In genomic region chr9:115008194-115008593, GRCm38 (mm10) we compare ENCODE assay signal across 15 mouse cellular contexts. TPM values are rescaled to one million over a fixed set of nuclear protein-coding genes. Genes with fewer than 3 reads are reported as not detected.
A peak's percentile ranks its signal among the peaks of the same experiment; 100 is the strongest.
DNase-seq lines count a peak whose midpoint lies in the region; ATAC-seq lines count a peak whose summit lies in the region.
"Had no signal": no experiment of that assay in that cellular context is flagged by ENCODE, and none has a peak within 500 bp of the region (broad histone marks: within the 10 kb centered on the region; RNA-seq: fewer than 3 reads in every experiment).

No protein-coding gene starts in this region.

- peak overlapping the region; percentile 61 for H3K27ac ChIP-seq in heart, embryonic 13.5 days (replicated peaks)
- H3K27ac ChIP-seq in limb, embryonic 12.5 days, result peak overlapping the region; percentile 63
- no peak overlapping the region for H3K27ac ChIP-seq in limb, embryonic 10.5 days
- H3K27ac ChIP-seq: hindbrain, embryonic 13.5 days; intestine, embryonic 15.5 days; limb, embryonic 15.5 days; neural tube, embryonic 13.5 days had no signal

- no peak overlapping the region for H3K4me2 ChIP-seq in heart, embryonic 13.5 days
- H3K4me2 ChIP-seq in limb, embryonic 12.5 days, result no peak overlapping the region
- H3K4me2 ChIP-seq: hindbrain, embryonic 13.5 days; intestine, embryonic 15.5 days; limb, embryonic 15.5 days; midbrain, embryonic 11.5 days; neural tube, embryonic 13.5 days had no signal

- no peak for ATAC-seq in heart, embryonic 13.5 days (ENCODE audit: extremely low read depth, insufficient number of reproducible peaks, low FRiP score, low TSS enrichment)
- ATAC-seq in limb, embryonic 12.5 days (ENCODE audit: insufficient number of reproducible peaks, insufficient read depth, low FRiP score, low TSS enrichment, low read depth), result no peak
- ATAC-seq: intestine, embryonic 15.5 days had no signal

- H3K9ac ChIP-seq in heart, embryonic 13.5 days, result 0 out of 2 replicates have a peak overlapping the region, but pooled peaks have one; percentile 8
- H3K9ac ChIP-seq in limb, embryonic 12.5 days (replicated peaks), result no peak overlapping the region
- H3K9ac ChIP-seq: hindbrain, embryonic 13.5 days; intestine, embryonic 15.5 days; limb, embryonic 15.5 days; neural tube, embryonic 13.5 days had no signal

- H3K9me3 ChIP-seq in heart, embryonic 13.5 days, result peaks cover 9% of the 10 kb centered on the region; the same call in 1 of the 2 replicates
- H3K9me3 ChIP-seq in limb, embryonic 12.5 days, result peaks cover 13% of the 10 kb centered on the region
- H3K9me3 ChIP-seq in limb, embryonic 10.5 days (replicated peaks), result peaks cover 3% of the 10 kb centered on the region; the same call in 1 of the 2 replicates
- H3K9me3 ChIP-seq: intestine, embryonic 15.5 days had no signal

- 64% methylated on average over 7 of the region's 7 CpGs for WGBS in heart, embryonic 13.5 days
- 84% methylated on average over 7 of the region's 7 CpGs for WGBS in limb, embryonic 12.5 days
- 90% methylated on average over 7 of the region's 7 CpGs for WGBS in limb, embryonic 10.5 days

- H3K36me3 ChIP-seq in heart, embryonic 13.5 days, result peaks cover 3% of the 10 kb centered on the region; the same call in 1 of the 2 replicates
- H3K36me3 ChIP-seq in limb, embryonic 12.5 days, result no peaks in the 10 kb centered on the region
- H3K36me3 ChIP-seq in limb, embryonic 10.5 days, result no peaks in the 10 kb centered on the region
- H3K36me3 ChIP-seq: intestine, embryonic 15.5 days; limb, embryonic 15.5 days; neural tube, embryonic 13.5 days had no signal

- no peak overlapping the region for H3K4me3 ChIP-seq in heart, embryonic 13.5 days
- H3K4me3 ChIP-seq in limb, embryonic 12.5 days (replicated peaks), result no peak overlapping the region
- H3K4me3 ChIP-seq in limb, embryonic 10.5 days, result no peak overlapping the region
- H3K4me3 ChIP-seq: hindbrain, embryonic 13.5 days; intestine, embryonic 15.5 days; limb, embryonic 15.5 days; neural tube, embryonic 13.5 days had no signal

- peaks cover 17% of the 10 kb centered on the region for H3K4me1 ChIP-seq in heart, embryonic 13.5 days
- H3K4me1 ChIP-seq in limb, embryonic 12.5 days (replicated peaks), result peaks cover 20% of the 10 kb centered on the region
- no peaks in the 10 kb centered on the region; the same call in 1 of the 2 replicates for H3K4me1 ChIP-seq in limb, embryonic 10.5 days
- H3K4me1 ChIP-seq: hindbrain, embryonic 13.5 days had no signal

- intact Hi-C loops in left cerebral cortex, postnatal 36 days (cut with DNase I), result no loop called here

- H3K27me3 ChIP-seq in heart, embryonic 13.5 days (replicated peaks), result no peaks in the 10 kb centered on the region
- H3K27me3 ChIP-seq in limb, embryonic 12.5 days, result no peaks in the 10 kb centered on the region
- H3K27me3 ChIP-seq in limb, embryonic 10.5 days (ENCODE audit: low read depth, poor library complexity, severe bottlenecking), result no peaks in the 10 kb centered on the region
- H3K27me3 ChIP-seq: hindbrain, embryonic 13.5 days; intestine, embryonic 15.5 days; limb, embryonic 15.5 days; neural tube, embryonic 13.5 days had no signal

- DNase-seq in heart, adult 18-20 months, result no peak
- no peak for DNase-seq in limb, embryonic 10.5 days (ENCODE audit: low spot score)
- peak; percentile 39 to 47 for DNase-seq in left cerebral cortex, adult 18-20 months (ENCODE audit: low spot score in 2 of 2)
- DNase-seq in left cerebral cortex, postnatal 36 days (ENCODE audit: low spot score in 2 of 2), result peak; percentile 36 to 40
- DNase-seq in Muller cell, postnatal 12 days (ENCODE audit: inconsistent ontology term), result no peak
- DNase-seq: adrenal gland, postnatal 36 days; cerebellum, adult 9-11 months; lung, postnatal 4 days had no signal

RNA-seq across cellular contexts. Expression of gene Rps27rt, which starts 25.7 kb away (rescaled TPM):
- polyA plus RNA-seq in heart, embryonic 13.5 days (2015; fragmentation: Nextera tagmentation; extraction: Ambion mirVana), result 210 and 263 TPM in 2 replicates
- total RNA-seq in heart, adult 18-20 months (2021), result 10 to 100 TPM; 15.8 to 18.0 TPM
- polyA plus RNA-seq in limb, embryonic 12.5 days (2016; fragmentation: Nextera tagmentation; extraction: Ambion mirVana), result 521 and 524 TPM in 2 replicates
- polyA plus RNA-seq in limb, embryonic 10.5 days (2016; fragmentation: Nextera tagmentation; extraction: Ambion mirVana), result 226 and 227 TPM in 2 replicates
- total RNA-seq in left cerebral cortex, adult 18-20 months (2021), result 10 to 100 TPM; 31.5 to 43.7 TPM
- total RNA-seq in left cerebral cortex, postnatal 36 days (2021), result 10 to 100 TPM; 19.0 to 20.9 TPM

RNA-seq across cellular contexts. Expression of gene Osbpl10, which starts 29.8 kb away (rescaled TPM):
- polyA plus RNA-seq in heart, embryonic 13.5 days (2015; fragmentation: Nextera tagmentation; extraction: Ambion mirVana), result 1.4 and 1.5 TPM in 2 replicates
- 1 to 10 TPM; 2.7 to 3.4 TPM for total RNA-seq in heart, adult 18-20 months (2021)
- 3.2 and 3.6 TPM in 2 replicates for polyA plus RNA-seq in limb, embryonic 12.5 days (2016; fragmentation: Nextera tagmentation; extraction: Ambion mirVana)
- 1.5 and 1.7 TPM in 2 replicates for polyA plus RNA-seq in limb, embryonic 10.5 days (2016; fragmentation: Nextera tagmentation; extraction: Ambion mirVana)
- total RNA-seq in left cerebral cortex, adult 18-20 months (2021), result 10 to 100 TPM; 48.5 to 48.9 TPM
- total RNA-seq in left cerebral cortex, postnatal 36 days (2021), result 10 to 100 TPM; 52.5 to 54.0 TPM

Comparison
In these comparisons a context has a peak if more than half of its experiments do, and no peak if none do; other contexts are left out.
1. DNase-seq: peak in left cerebral cortex, adult 18-20 months (2 of 2) and left cerebral cortex, postnatal 36 days (2 of 2); none in heart, adult 18-20 months (0 of 2), limb, embryonic 10.5 days (single experiment) and Muller cell, postnatal 12 days (single experiment).
2. RNA of gene Osbpl10, which starts 29.8 kb away (total RNA-seq): 52.5 to 54.0 TPM in left cerebral cortex, postnatal 36 days and 48.5 to 48.9 TPM in left cerebral cortex, adult 18-20 months; 2.7 to 3.4 TPM in heart, adult 18-20 months; every median in the first group is over 10 times any median in the second.